Mouse (Mus musculus) ES-E14 (cell line): ENCODE measurements at regions not wholly inside any gene's neighbourhood (a gene's known extent, or its start where the extent isn't known, plus 50 kb on each side); places are given as distances from the start of the nearest gene placed in this dataset.
"Not testable (repeated sequence)": the region's sequence is repeated elsewhere in the genome, so short reads cannot be mapped to it uniquely, and the experiment has no call there.

Source experiments
- DNase-seq: peaks from one replicate; pipeline ENCODE4 v3.0.0-alpha.2; 2013; ENCODE audit warnings: low read depth, low spot score
- H3K27ac ChIP-seq: 2 replicates; pipeline ENCODE4 v1.5.1; 2012; ENCODE audit warnings: low read depth, mild to moderate bottlenecking, low read length, moderate library complexity, mixed read lengths; ENCODE audit not compliant: poor library complexity, insufficient read depth, severe bottlenecking
- H3K36me3 ChIP-seq: 2 replicates; pipeline ENCODE4 v1.6.1; 2012; ENCODE audit warnings: mild to moderate bottlenecking, low read length, moderate library complexity, mixed read lengths; ENCODE audit not compliant: control insufficient read depth, poor library complexity, insufficient read depth, severe bottlenecking
- H3K4me1 ChIP-seq, 2 experiments: fragments of 150-350 bp in 1 of 2; sonication (generic) in 1 of 2; 2 replicates each; pipeline ENCODE4 v1.6.1; 2012; ENCODE audit warnings: low read length in 2 of 2, mild to moderate bottlenecking in 1 of 2, mixed read lengths in 1 of 2; ENCODE audit not compliant: control insufficient read depth in 2 of 2, insufficient read depth in 2 of 2, poor library complexity in 1 of 2
- H3K4me3 ChIP-seq, 2 experiments: fragments of 150-350 bp in 1 of 2; sonication (generic) in 1 of 2; 2 replicates each; pipeline ENCODE4 v1.5.1; 2012; ENCODE audit warnings: low read length in 2 of 2, low read depth in 1 of 2, mild to moderate bottlenecking in 1 of 2, mixed read lengths in 1 of 2; ENCODE audit not compliant: insufficient read depth in 1 of 2, poor library complexity in 1 of 2, severe bottlenecking in 1 of 2
- H3K9ac ChIP-seq: 2 replicates; pipeline ENCODE4 v1.6.1; 2012; ENCODE audit warnings: low read depth, mild to moderate bottlenecking, low read length, mixed read lengths; ENCODE audit not compliant: poor library complexity, insufficient read depth, severe bottlenecking
- H3K9me3 ChIP-seq: fragments of 150-350 bp; sonication (generic); 2 replicates; pipeline ENCODE4 v1.6.1; 2012; ENCODE audit warnings: low read depth, mild to moderate bottlenecking, low read length; ENCODE audit not compliant: control insufficient read depth, insufficient read depth
- CHD2 ChIP-seq: IDR thresholded peaks from 2 replicates; pipeline ENCODE4 v1.6.1; 2014; ENCODE audit warnings: mild to moderate bottlenecking, low read depth, low read length, inconsistent platforms
- HCFC1 ChIP-seq: IDR thresholded peaks from 2 replicates; pipeline ENCODE4 v1.6.1; 2012; ENCODE audit warnings: low read length, inconsistent platforms, borderline replicate concordance; ENCODE audit not compliant: insufficient read depth
- MAFK ChIP-seq: IDR thresholded peaks from 2 replicates; pipeline ENCODE4 v1.6.1; 2014; ENCODE audit warnings: mild to moderate bottlenecking, low read depth, low read length, inconsistent platforms; ENCODE audit not compliant: insufficient read depth
- ZC3H11A ChIP-seq: IDR thresholded peaks from 2 replicates; pipeline ENCODE4 v1.6.1; 2012; ENCODE audit warnings: low read depth, mild to moderate bottlenecking, inconsistent platforms, low read length, borderline replicate concordance
- ZNF384 ChIP-seq: IDR thresholded peaks from 2 replicates; pipeline ENCODE4 v1.6.1; 2012; ENCODE audit warnings: low read depth, low read length, inconsistent platforms
- in situ Hi-C, 2 experiments: fragments of 600-800 bp; cut with MboI; formaldehyde crosslinking; loops; one replicate each; pipeline ENCODE4 v1.15.1; 2025; ENCODE audit warnings: low sequenced_read_pairs in 2 of 2, inconsistent platforms in 1 of 2; ENCODE audit not compliant: unreplicated experiment in 2 of 2

- Histone ChIP-seq H3K4me1 (no peaks in the 10 kb centered on the region), H3K36me3 (no peaks in the 10 kb centered on the region), H3K9ac (no peak overlapping the region), H3K27ac (no peak overlapping the region), H3K4me3 (no peak overlapping the region), H3K9me3 (no peaks in the 10 kb centered on the region)
- no peak for DNase-seq
- no peak for TF ChIP-seq MAFK
- no peak for TF ChIP-seq HCFC1
- no peak for TF ChIP-seq CHD2
- no peak for TF ChIP-seq ZC3H11A
- no peak for TF ChIP-seq ZNF384
- in situ Hi-C loops: no loop called here
Measured at GRCm38 (mm10) chr14:15107795-15108321, 304.6 kb downstream of the Nek10 start.

- Histone ChIP-seq H3K27ac (no peak overlapping the region), H3K9ac (no peak overlapping the region), H3K36me3 (no peaks in the 10 kb centered on the region), H3K4me1 (no peaks in the 10 kb centered on the region), H3K4me3 (no peak overlapping the region), H3K9me3 (no peaks in the 10 kb centered on the region)
- no peak for DNase-seq
- TF ChIP-seq CHD2: no peak
- no peak for TF ChIP-seq MAFK
- TF ChIP-seq HCFC1: no peak
- no peak for TF ChIP-seq ZC3H11A
- no peak for TF ChIP-seq ZNF384
- in situ Hi-C loops: no loop called here
Measured at GRCm38 (mm10) chr14:15119745-15120144, 316.5 kb downstream of the Nek10 start.

GRCm38 (mm10) chr14:15128157-15128556 lies 310.6 kb downstream of the Lrrc3b start:
- H3K4me3 ChIP-seq: no peak overlapping the region
- DNase-seq: no peak
- no peak for TF ChIP-seq MAFK
- TF ChIP-seq ZC3H11A: no peak
- no peak for TF ChIP-seq HCFC1
- no peak for TF ChIP-seq CHD2
- no peak for TF ChIP-seq ZNF384
- no peak overlapping the region for H3K27ac ChIP-seq
- no peaks in the 10 kb centered on the region for H3K9me3 ChIP-seq
- H3K9ac ChIP-seq: no peak overlapping the region
- in situ Hi-C loops: no loop called here
- no peaks in the 10 kb centered on the region for H3K36me3 ChIP-seq
- no peaks in the 10 kb centered on the region for H3K4me1 ChIP-seq

- H3K27ac ChIP-seq, in situ Hi-C loops: not testable (repeated sequence)
Measured at GRCm38 (mm10) chr14:15140871-15141270, 297.9 kb downstream of the Lrrc3b start.

GRCm38 (mm10) chr14:15142839-15143238 lies 295.9 kb downstream of the Lrrc3b start:
- TF ChIP-seq HCFC1: no peak
- no peak for TF ChIP-seq MAFK
- no peak for TF ChIP-seq CHD2
- no peak for TF ChIP-seq ZNF384
- TF ChIP-seq ZC3H11A: no peak
- no peaks in the 10 kb centered on the region for H3K36me3 ChIP-seq
- no peak overlapping the region for H3K4me3 ChIP-seq
- no peak overlapping the region for H3K27ac ChIP-seq
- no peak overlapping the region for H3K9ac ChIP-seq
- H3K4me1 ChIP-seq: no peaks in the 10 kb centered on the region
- H3K9me3 ChIP-seq: no peaks in the 10 kb centered on the region
- no peak for DNase-seq
- in situ Hi-C loops: no loop called here

More at GRCm38 (mm10) chr14:15140871-15141270, 297.9 kb downstream of the Lrrc3b start:
- H3K9ac ChIP-seq, H3K36me3 ChIP-seq, DNase-seq, H3K4me3 ChIP-seq, H3K9me3 ChIP-seq, H3K4me1 ChIP-seq: not testable (repeated sequence)
